Mouse (Mus musculus): ENCODE results near the gene Nmd3. TPM values are rescaled to one million over a fixed set of nuclear protein-coding genes. Genes with fewer than 3 reads are reported as not detected.

The Nmd3 gene
- polyA plus RNA-seq (2017; shearing (Covaris generic)), result 100 to 1,000 TPM; 125 to 133 (median 128) TPM

GRCm38 (mm10) chr3:69721814-69722186, at the start of gene Nmd3:
Gene Nmd3, plus strand, starts transcription at chr3:69721985.
- ATAC-seq, result peak; percentile 95

GRCm38 (mm10) chr3:69673351-69673750, 48.4 kb upstream of the Nmd3 start:
- no peak for ATAC-seq

- peak; percentile 95 for ATAC-seq
These were observed 47.6 kb upstream of the Nmd3 start for GRCm38 (mm10) chr3:69674206-69674605.

- ATAC-seq, result no peak
These were observed 32.0 kb upstream of the Nmd3 start for GRCm38 (mm10) chr3:69689791-69690190.

- ATAC-seq, result no peak
These were observed 30.8 kb upstream of the Nmd3 start for GRCm38 (mm10) chr3:69690939-69691338.

GRCm38 (mm10) chr3:69699851-69700500, 21.8 kb upstream of the Nmd3 start:
- ATAC-seq, result peak; percentile 82

- peak; percentile 39 for ATAC-seq
These were observed 19.9 kb upstream of the Nmd3 start for GRCm38 (mm10) chr3:69701905-69702304.

GRCm38 (mm10) chr3:69702421-69702820, 19.4 kb upstream of the Nmd3 start:
- no peak for ATAC-seq

- no peak for ATAC-seq
These were observed 12.5 kb upstream of the Nmd3 start for GRCm38 (mm10) chr3:69709043-69709929.

- no peak for ATAC-seq
These were observed 9.7 kb upstream of the Nmd3 start for GRCm38 (mm10) chr3:69711907-69712600.

- ATAC-seq, result no peak
These were observed 4.3 kb upstream of the Nmd3 start for GRCm38 (mm10) chr3:69717476-69717875.

GRCm38 (mm10) chr3:69722187-69722867, 542 bp downstream of the Nmd3 start:
- peak; percentile 47 for ATAC-seq

- ATAC-seq, result no peak
These were observed 1.4 kb downstream of the Nmd3 start for GRCm38 (mm10) chr3:69723161-69723560.

- no peak for ATAC-seq
These were observed 9.1 kb downstream of the Nmd3 start for GRCm38 (mm10) chr3:69730930-69731329.

- ATAC-seq, result no peak
These were observed 12.2 kb downstream of the Nmd3 start for GRCm38 (mm10) chr3:69733939-69734338.

- no peak for ATAC-seq
These were observed 33.4 kb downstream of the Nmd3 start for GRCm38 (mm10) chr3:69755192-69755591.

GRCm38 (mm10) chr3:69755968-69756367, 34.2 kb downstream of the Nmd3 start:
- no peak for ATAC-seq

GRCm38 (mm10) chr3:69756499-69756898, 34.7 kb downstream of the Nmd3 start:
- peak; percentile 63 for ATAC-seq

- no peak for ATAC-seq
These were observed 35.7 kb downstream of the Nmd3 start for GRCm38 (mm10) chr3:69757456-69757855.

- no peak for ATAC-seq
These were observed 38.3 kb downstream of the Nmd3 start for GRCm38 (mm10) chr3:69760081-69760480.

- no peak for ATAC-seq
These were observed 39.4 kb downstream of the Nmd3 start for GRCm38 (mm10) chr3:69761195-69761594.

GRCm38 (mm10) chr3:69762838-69763368, 41.1 kb downstream of the Nmd3 start:
- no peak for ATAC-seq

Measured in inflammation-experienced regulatory T-cells, adult 6 months (primary cell).